Mouse (Mus musculus) NIH3T3 (cell line): ENCODE data around the gene Necap2.

Experiments used
- DNase-seq: peaks from one replicate; pipeline ENCODE4 v3.0.0-alpha.2; 2012; ENCODE audit warnings: low read depth

Necap2 gene

GRCm38 (mm10) chr4:141073661-141074060 is 4.5 kb downstream of the Necap2 start:
- peak; percentile 59 for DNase-seq

GRCm38 (mm10) chr4:141072502-141072901 is 5.7 kb downstream of the Necap2 start:
- no peak for DNase-seq

- peak; percentile 76 for DNase-seq
Measured at GRCm38 (mm10) chr4:141069731-141070130, 8.4 kb downstream of the Necap2 start.

- DNase-seq = no peak
Measured at GRCm38 (mm10) chr4:141068655-141069054, 9.5 kb downstream of the Necap2 start.

GRCm38 (mm10) chr4:141067516-141068046 is 10.6 kb downstream of the Necap2 start:
- no peak for DNase-seq

- DNase-seq = no peak
Measured at GRCm38 (mm10) chr4:141066709-141067515, 11.2 kb downstream of the Necap2 start.

- DNase-seq = peak; percentile 91
Measured at GRCm38 (mm10) chr4:141065123-141065522, 13.0 kb downstream of the Necap2 start.

- DNase-seq = no peak
Measured at GRCm38 (mm10) chr4:141064104-141064659, 14.0 kb downstream of the Necap2 start.

GRCm38 (mm10) chr4:141060426-141061301 is 17.5 kb downstream of the Necap2 start, which contains the start of gene Crocc:
TSS of gene Crocc (minus strand) at chr4:141060550.
- peak; percentile 99 for DNase-seq

- peak; percentile 49 for DNase-seq
Measured at GRCm38 (mm10) chr4:141059616-141060425, 18.3 kb downstream of the Necap2 start.

- DNase-seq = no peak
Measured at GRCm38 (mm10) chr4:141058835-141059234, 19.3 kb downstream of the Necap2 start.

GRCm38 (mm10) chr4:141056970-141057369 is 21.2 kb downstream of the Necap2 start:
- no peak for DNase-seq

- DNase-seq = no peak
Measured at GRCm38 (mm10) chr4:141053568-141054161, 24.5 kb downstream of the Necap2 start.

- DNase-seq = no peak
Measured at GRCm38 (mm10) chr4:141053138-141053537, 25.0 kb downstream of the Necap2 start.

- DNase-seq = no peak
Measured at GRCm38 (mm10) chr4:141052442-141052841, 25.7 kb downstream of the Necap2 start.

GRCm38 (mm10) chr4:141049476-141049835 is 28.7 kb downstream of the Necap2 start:
- no peak for DNase-seq

- no peak for DNase-seq
Measured at GRCm38 (mm10) chr4:141048810-141049475, 29.2 kb downstream of the Necap2 start.

GRCm38 (mm10) chr4:141044816-141045215 is 33.3 kb downstream of the Necap2 start:
- peak; percentile 70 for DNase-seq

- DNase-seq = no peak
Measured at GRCm38 (mm10) chr4:141041117-141041516, 37.0 kb downstream of the Necap2 start.
